Mouse (Mus musculus) liver, embryonic 15.5 days (tissue): ENCODE measurements around the gene Il10ra. TPM values are rescaled to one million over a fixed set of nuclear protein-coding genes. Genes with fewer than 3 reads are reported as not detected.

ENCODE experiments used
- ATAC-seq: fragments of 200-750 bp; cut with Nextera tagmentation; 2 replicates; pipeline ENCODE4 v1.8.0; 2017; ENCODE audit warnings: moderate number of reproducible peaks, mild to moderate bottlenecking, moderate library complexity; ENCODE audit not compliant: insufficient read depth
- H3K27ac ChIP-seq: fragments of 300-500 bp; sonication (generic); replicated peaks from 2 replicates; pipeline ENCODE4 v1.5.1; 2015; ENCODE audit warnings: mild to moderate bottlenecking, inconsistent platforms
- H3K27me3 ChIP-seq: fragments of 300-500 bp; sonication (generic); 2 replicates; pipeline ENCODE4 v1.6.1; 2015; ENCODE audit warnings: mild to moderate bottlenecking, inconsistent platforms
- H3K36me3 ChIP-seq: fragments of 300-500 bp; sonication (generic); replicated peaks from 2 replicates; pipeline ENCODE4 v1.6.1; 2015; ENCODE audit warnings: moderate library complexity, mild to moderate bottlenecking, inconsistent platforms
- H3K4me1 ChIP-seq: fragments of 300-500 bp; sonication (generic); replicated peaks from 2 replicates; pipeline ENCODE4 v1.6.1; 2015; ENCODE audit warnings: inconsistent platforms
- H3K4me2 ChIP-seq: fragments of 300-500 bp; sonication (generic); 2 replicates; pipeline ENCODE4 v1.6.1; 2015; ENCODE audit warnings: moderate library complexity, mild to moderate bottlenecking, inconsistent platforms
- H3K4me3 ChIP-seq: fragments of 300-500 bp; sonication (generic); replicated peaks from 2 replicates; pipeline ENCODE4 v1.5.1; 2015; ENCODE audit warnings: mild to moderate bottlenecking, inconsistent platforms
- H3K9ac ChIP-seq: fragments of 300-500 bp; sonication (generic); 2 replicates; pipeline ENCODE4 v1.6.1; 2015; ENCODE audit warnings: moderate library complexity, mild to moderate bottlenecking, inconsistent platforms
- H3K9me3 ChIP-seq: fragments of 300-500 bp; sonication (generic); replicated peaks from 2 replicates; pipeline ENCODE4 v1.6.1; 2016; ENCODE audit warnings: inconsistent platforms
- WGBS: fragments of 180-500 bp; shearing (Covaris S2); methylation state at CpG from one replicate; pipeline ENCODE4 v1.1.7; 2015; ENCODE audit warnings: mixed read lengths; ENCODE audit not compliant: insufficient replicate concordance; 5-methylcytosine and 5-hydroxymethylcytosine counted together
- polyA plus RNA-seq: library from polyadenylated mRNA; unstranded; fragments of >200 nt; fragmentation: Nextera tagmentation; extraction: Ambion mirVana; gene quantifications from 2 replicates; pipeline ENCODE4 v1.2.1, GENCODE M21; 2015

Gene Il10ra
- polyA plus RNA-seq, 1 experiment from 2014 or later: 1.9 TPM

DNA sequence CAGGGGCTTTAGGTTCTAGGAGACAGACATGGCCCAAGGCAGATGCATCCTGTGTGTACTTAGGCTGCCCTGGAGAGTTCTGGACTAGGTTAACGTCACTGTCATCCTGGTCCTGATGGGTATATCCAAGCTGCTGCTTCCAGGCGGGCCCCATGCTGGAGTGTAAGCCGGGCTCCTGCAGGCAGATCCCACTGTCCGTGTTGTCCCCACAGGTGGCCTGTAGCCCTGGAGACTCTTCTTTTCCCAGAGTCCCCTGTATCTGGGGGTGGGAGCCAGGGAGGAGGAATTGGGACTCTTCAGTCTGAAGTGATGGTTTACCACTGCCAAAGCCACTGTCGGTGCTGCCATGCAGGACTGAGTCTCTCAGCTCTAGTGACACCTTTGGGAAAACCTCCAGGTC is 13.0 kb downstream of the Il10ra start:
- no peak overlapping the region for H3K4me3 ChIP-seq
- H3K9me3 ChIP-seq: no peaks in the 10 kb centered on the region
- WGBS: 69% methylated on average over 5 of the region's 5 CpGs
- H3K4me1 ChIP-seq: peaks cover 12% of the 10 kb centered on the region
- H3K36me3 ChIP-seq: no peaks in the 10 kb centered on the region
- no peaks in the 10 kb centered on the region for H3K27me3 ChIP-seq
- H3K9ac ChIP-seq: no peak overlapping the region
- no peak overlapping the region for H3K27ac ChIP-seq
- no peak overlapping the region for H3K4me2 ChIP-seq
- ATAC-seq: no peak

DNA sequence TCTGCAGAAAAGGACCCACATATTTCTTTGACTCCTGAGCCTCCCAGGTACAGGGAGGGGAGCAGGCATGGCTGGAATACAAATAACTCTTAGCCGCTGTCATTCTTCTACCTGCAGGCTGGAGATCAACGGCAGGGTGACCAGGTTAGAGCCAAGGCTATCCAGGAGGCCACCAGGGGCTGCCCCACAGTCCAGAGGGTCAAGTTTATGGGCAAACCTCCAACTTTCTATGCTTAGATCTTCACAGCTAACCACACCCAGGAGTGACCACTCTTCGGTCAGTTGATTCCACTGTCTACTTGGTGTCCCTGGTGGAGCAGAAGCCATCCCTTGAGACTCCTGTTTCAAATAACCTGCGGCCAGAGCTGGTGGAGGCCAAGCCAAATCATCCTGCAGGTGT is 13.5 kb downstream of the Il10ra start:
- Histone ChIP-seq H3K36me3 (no peaks in the 10 kb centered on the region), H3K27me3 (no peaks in the 10 kb centered on the region), H3K4me2 (no peak overlapping the region), H3K4me1 (peaks cover 12% of the 10 kb centered on the region), H3K9ac (no peak overlapping the region), H3K9me3 (no peaks in the 10 kb centered on the region), H3K27ac (no peak overlapping the region), H3K4me3 (no peak overlapping the region)
- ATAC-seq: no peak
- 68% methylated on average over 4 of the region's 4 CpGs for WGBS

DNA sequence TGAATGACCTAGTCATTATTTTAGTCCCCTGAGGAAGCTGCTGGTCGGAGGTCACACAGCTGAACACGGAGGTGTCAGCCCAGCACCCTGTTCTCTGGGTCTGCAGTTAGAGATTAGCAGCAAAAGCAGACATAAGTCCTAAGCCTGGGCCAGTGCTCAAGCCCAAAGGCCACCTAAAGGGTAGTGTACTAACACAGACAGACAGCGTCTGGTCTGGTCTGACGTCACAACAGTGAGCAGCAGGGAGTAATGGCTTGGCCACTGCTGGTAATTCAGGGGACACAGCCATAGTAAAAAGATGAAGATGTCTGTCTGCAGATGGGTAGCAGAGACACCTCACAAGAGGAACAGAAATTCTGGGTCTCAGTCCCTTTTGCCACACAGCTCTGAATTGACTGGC is 14.3 kb downstream of the Il10ra start:
- Histone ChIP-seq H3K4me3 (no peak overlapping the region), H3K36me3 (no peaks in the 10 kb centered on the region), H3K9me3 (no peaks in the 10 kb centered on the region), H3K27me3 (no peaks in the 10 kb centered on the region), H3K27ac (no peak overlapping the region), H3K9ac (no peak overlapping the region), H3K4me1 (peaks cover 12% of the 10 kb centered on the region), H3K4me2 (no peak overlapping the region)
- 26% methylated on average over 4 of the region's 4 CpGs for WGBS
- ATAC-seq: no peak

DNA sequence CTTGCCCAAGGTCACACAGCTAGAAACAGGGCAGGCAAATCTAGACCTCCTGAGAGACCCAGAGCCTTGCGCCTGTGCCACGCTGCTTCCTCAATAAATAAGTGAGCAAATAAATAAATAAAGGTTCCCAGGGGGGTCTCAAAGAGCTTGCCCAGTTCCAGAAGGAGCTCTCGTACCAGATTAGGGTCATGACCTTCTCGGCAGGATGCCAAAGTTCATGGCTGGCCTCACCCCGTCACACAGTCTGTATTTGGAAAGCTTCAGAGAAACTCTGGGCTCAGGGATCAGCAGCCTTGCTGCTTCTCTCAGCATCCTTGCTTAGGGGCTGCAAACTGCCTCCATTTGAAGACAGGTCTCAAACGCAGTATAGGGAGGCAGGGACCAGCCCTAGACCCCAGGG is 14.9 kb downstream of the Il10ra start:
- Histone ChIP-seq H3K9me3 (no peaks in the 10 kb centered on the region), H3K27me3 (no peaks in the 10 kb centered on the region), H3K9ac (no peak overlapping the region), H3K27ac (no peak overlapping the region), H3K4me1 (peaks cover 12% of the 10 kb centered on the region), H3K4me3 (no peak overlapping the region), H3K4me2 (no peak overlapping the region), H3K36me3 (no peaks in the 10 kb centered on the region)
- ATAC-seq: no peak
- 66% methylated on average over 6 of the region's 6 CpGs for WGBS

DNA sequence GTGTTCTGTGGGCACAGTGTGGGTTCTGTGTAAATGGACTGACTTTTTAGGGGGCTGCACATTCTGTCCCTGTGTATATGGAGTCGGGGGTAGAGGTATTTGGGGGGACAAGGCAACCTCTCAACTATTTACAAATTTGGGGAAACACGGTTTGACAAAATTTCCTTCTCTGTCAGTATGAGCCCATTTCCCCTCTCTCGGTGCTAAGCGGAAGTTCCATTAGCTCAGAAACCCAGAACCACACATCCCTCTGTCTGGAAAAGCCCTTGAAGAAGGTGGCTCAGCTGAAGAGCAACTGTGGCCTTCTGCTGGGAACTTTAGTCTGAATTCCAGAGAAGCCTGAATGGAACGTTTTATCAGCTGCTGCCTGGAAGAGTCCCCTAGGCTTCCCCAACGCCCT is 16.6 kb downstream of the Il10ra start:
- H3K4me1 ChIP-seq: peaks cover 15% of the 10 kb centered on the region
- no peak overlapping the region for H3K4me3 ChIP-seq
- no peaks in the 10 kb centered on the region for H3K36me3 ChIP-seq
- H3K27me3 ChIP-seq: no peaks in the 10 kb centered on the region
- 32% methylated on average over 6 of the region's 6 CpGs for whole genome bisulfite sequencing
- ATAC-seq: no peak
- no peaks in the 10 kb centered on the region for H3K9me3 ChIP-seq
- H3K27ac ChIP-seq: no peak overlapping the region
- H3K4me2 ChIP-seq: no peak overlapping the region
- H3K9ac ChIP-seq: no peak overlapping the region

DNA sequence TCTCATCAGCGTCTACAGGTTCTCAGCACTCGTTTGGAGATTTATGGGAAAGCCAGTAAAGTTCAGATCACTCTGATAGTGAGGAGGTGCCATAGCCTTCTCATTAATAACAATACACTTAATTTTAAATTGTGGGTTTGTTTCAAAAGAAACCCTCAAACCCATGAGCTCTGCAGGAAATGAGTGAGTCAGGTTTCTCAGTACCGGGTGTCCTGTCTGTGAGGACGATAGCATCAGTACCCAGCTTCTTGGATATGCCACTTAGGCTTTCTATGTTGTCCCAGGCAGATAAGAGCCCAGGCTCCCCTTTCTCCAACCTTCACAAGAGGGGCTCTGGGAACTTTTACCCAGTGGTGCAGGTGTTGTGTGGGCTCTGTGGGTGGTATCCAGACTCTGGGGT is 17.0 kb downstream of the Il10ra start:
- WGBS: 18% methylated on average over 4 of the region's 4 CpGs

DNA sequence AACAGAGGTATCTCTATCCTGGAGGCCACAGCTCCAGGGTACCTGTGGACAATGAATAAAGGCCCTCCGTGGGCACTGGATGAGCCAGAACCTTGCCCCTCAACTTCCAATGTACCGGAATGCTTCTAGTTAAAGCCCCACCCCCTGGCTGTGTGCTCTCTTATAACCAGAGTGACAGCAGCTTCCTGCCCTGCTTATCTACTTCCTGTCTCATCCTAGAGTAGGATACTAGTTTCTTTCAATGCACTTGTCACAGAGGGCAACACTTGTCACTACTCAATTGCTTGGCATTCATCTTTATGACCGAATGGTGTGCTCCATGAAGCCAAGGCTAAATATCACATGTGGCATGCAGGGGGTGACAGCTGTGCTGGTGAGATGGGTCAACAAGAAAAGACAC is 17.7 kb downstream of the Il10ra start:
- Histone ChIP-seq H3K4me3 (no peak overlapping the region), H3K9ac (no peak overlapping the region), H3K36me3 (no peaks in the 10 kb centered on the region), H3K27ac (no peak overlapping the region), H3K9me3 (no peaks in the 10 kb centered on the region), H3K4me1 (peaks cover 15% of the 10 kb centered on the region), H3K4me2 (no peak overlapping the region), H3K27me3 (no peaks in the 10 kb centered on the region)
- WGBS: 7% methylated on average over 3 of the region's 3 CpGs
- ATAC-seq: no peak

More for the DNA sequence above, 17.0 kb downstream of the Il10ra start:
- no peak for ATAC-seq
- no peak overlapping the region for H3K4me2 ChIP-seq
- no peak overlapping the region for H3K4me3 ChIP-seq
- H3K27ac ChIP-seq: no peak overlapping the region
- no peak overlapping the region for H3K9ac ChIP-seq
- H3K4me1 ChIP-seq: peaks cover 15% of the 10 kb centered on the region
- H3K27me3 ChIP-seq: no peaks in the 10 kb centered on the region
- H3K36me3 ChIP-seq: no peaks in the 10 kb centered on the region
- H3K9me3 ChIP-seq: no peaks in the 10 kb centered on the region

DNA sequence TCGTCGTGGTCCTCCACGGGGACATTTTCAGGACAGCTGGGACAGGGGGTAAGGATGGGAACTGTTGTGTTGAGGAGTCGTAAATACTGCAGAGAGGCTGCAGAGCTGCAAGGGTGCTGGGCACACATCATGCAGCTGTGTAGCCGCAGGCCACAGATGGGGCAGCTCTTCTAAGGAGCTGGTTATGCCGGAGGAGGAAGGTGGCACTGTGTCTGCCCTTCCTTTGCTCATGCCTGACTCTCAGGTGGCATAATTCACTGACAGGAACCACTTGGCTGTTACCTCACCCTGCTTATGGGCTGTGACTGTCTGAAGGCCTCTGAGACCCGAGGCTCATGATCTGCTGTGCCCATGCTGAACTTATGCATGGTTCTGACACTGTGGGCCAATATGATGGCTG is 18.6 kb downstream of the Il10ra start:
- Histone ChIP-seq H3K4me1 (peaks cover 15% of the 10 kb centered on the region), H3K27me3 (no peaks in the 10 kb centered on the region), H3K36me3 (no peaks in the 10 kb centered on the region), H3K9me3 (no peaks in the 10 kb centered on the region), H3K4me2 (no peak overlapping the region), H3K9ac (no peak overlapping the region), H3K27ac (no peak overlapping the region), H3K4me3 (no peak overlapping the region)
- WGBS: 66% methylated on average over 7 of the region's 7 CpGs
- ATAC-seq: no peak

DNA sequence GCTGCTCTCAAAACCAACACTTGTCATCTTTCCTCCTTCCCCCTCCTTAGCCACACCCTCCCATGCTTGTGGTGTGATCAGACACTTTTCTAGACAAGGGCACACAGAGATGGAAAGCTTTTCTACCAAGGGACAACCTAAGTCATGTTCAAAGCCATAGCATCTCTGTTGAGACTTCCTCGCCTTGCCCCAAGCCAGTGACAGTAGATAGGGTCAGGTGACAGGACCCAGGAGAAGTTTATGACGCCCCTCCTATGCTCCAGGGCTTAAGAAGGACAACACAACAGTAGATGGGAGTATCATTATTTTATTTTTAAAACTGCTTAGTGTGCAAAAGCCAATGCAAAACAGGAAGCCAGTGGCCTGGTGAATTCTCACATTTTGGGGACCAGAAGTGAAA is 21.4 kb downstream of the Il10ra start:
- Histone ChIP-seq H3K4me3 (no peak overlapping the region), H3K9me3 (no peaks in the 10 kb centered on the region), H3K9ac (no peak overlapping the region), H3K27me3 (no peaks in the 10 kb centered on the region), H3K4me2 (no peak overlapping the region), H3K4me1 (peaks cover 10% of the 10 kb centered on the region), H3K27ac (no peak overlapping the region), H3K36me3 (no peaks in the 10 kb centered on the region)
- WGBS: 36% methylated on average over 2 of the region's 2 CpGs
- ATAC-seq: no peak

DNA sequence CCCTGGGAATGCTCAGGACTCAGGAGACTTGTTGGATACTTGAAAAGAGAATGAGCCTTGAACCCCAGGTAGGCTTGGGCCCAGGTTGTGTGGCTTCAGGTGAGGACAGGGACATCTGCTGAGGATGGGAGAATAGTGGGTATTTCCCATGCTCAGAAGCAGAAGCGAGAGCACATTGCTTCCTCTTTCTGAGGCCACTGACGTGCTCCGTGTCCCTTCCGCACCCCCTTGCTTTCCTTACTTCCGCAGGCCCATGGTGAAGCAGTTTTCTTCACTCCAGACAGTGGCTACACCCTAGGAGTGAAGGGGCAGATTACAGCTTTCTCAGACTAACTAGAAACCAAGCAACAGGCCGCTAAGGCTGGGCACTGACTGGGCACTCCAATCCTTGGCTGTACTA is 22.9 kb downstream of the Il10ra start:
- Histone ChIP-seq H3K4me2 (no peak overlapping the region), H3K27me3 (no peaks in the 10 kb centered on the region), H3K4me3 (no peak overlapping the region), H3K36me3 (no peaks in the 10 kb centered on the region), H3K9ac (no peak overlapping the region), H3K27ac (peak overlapping the region; percentile 24), H3K9me3 (no peaks in the 10 kb centered on the region), H3K4me1 (peaks cover 3% of the 10 kb centered on the region; the same call in 1 of the 2 replicates)
- ATAC-seq: 0 out of 2 replicates have a peak, but pooled peaks have one; percentile 31
- 34% methylated on average over 6 of the region's 6 CpGs for WGBS

DNA sequence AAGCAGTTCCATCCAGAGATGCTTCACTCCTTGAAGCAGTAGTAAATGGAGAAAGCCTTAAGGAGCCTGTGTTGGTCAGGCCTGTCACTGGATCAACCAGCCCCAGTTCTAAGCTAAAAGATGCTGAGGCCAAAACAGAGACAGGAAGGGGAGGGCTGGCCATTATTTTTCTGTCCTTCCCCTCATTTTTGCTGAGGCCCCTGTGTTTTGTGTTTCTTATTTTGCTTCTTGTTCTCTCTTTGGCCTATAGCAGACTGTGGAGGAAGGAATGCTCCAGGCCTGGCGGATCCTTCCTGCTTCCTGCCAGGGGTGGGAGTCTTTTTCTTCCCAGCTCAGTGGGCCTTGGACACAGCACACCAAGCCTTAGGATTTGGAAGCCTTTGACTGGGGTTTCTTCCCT is 23.5 kb downstream of the Il10ra start:
- H3K36me3 ChIP-seq: no peaks in the 10 kb centered on the region
- H3K4me3 ChIP-seq: no peak overlapping the region
- H3K4me1 ChIP-seq: 0 out of 2 replicates have a peak, but pooled peaks cover 3% of the 10 kb centered on the region
- H3K27me3 ChIP-seq: no peaks in the 10 kb centered on the region
- 56% methylated on average over 1 of the region's 1 CpGs for WGBS
- peak overlapping the region; percentile 16; the same call in 1 of the 2 replicates for H3K27ac ChIP-seq
- ATAC-seq: no peak
- no peaks in the 10 kb centered on the region for H3K9me3 ChIP-seq
- no peak overlapping the region for H3K9ac ChIP-seq
- H3K4me2 ChIP-seq: no peak overlapping the region

DNA sequence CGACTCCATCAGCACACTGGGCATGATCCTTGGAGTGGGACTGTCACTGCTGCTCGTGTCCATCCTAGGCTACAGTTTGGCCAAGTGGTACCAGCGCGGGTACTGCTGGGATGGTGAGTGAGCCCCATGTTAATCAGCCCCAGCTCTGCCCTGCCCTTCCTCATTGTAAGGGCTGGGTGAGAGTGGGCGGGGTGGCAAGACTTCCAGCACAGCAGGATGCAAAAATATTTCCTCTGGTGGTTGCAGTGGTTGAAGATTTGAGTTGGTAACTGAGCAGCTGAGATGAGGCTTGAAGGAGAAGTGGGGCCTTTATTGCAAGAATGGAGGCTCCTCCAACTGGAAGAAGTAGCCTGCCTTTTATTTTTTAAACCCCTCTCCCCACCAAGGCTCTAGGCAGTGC is 27.6 kb downstream of the Il10ra start:
- no peaks in the 10 kb centered on the region for H3K36me3 ChIP-seq
- no peak for ATAC-seq
- no peaks in the 10 kb centered on the region for H3K4me1 ChIP-seq
- WGBS: 36% methylated on average over 5 of the region's 5 CpGs
- H3K27ac ChIP-seq: no peak overlapping the region
- H3K9ac ChIP-seq: no peak overlapping the region
- H3K9me3 ChIP-seq: no peaks in the 10 kb centered on the region
- H3K4me3 ChIP-seq: no peak overlapping the region
- no peaks in the 10 kb centered on the region for H3K27me3 ChIP-seq
- H3K4me2 ChIP-seq: no peak overlapping the region
